Mouse (Mus musculus) 3134 (cell line): ENCODE data around the gene Trim69.

ENCODE experiments used
- DNase-seq: peaks from one replicate; pipeline ENCODE4 v3.0.0-alpha.2; 2011; ENCODE audit warnings: low spot score; ENCODE audit not compliant: insufficient read length; ENCODE audit errors: extremely low read depth

The Trim69 gene

GRCm38 (mm10) chr2:122152850-122153249 is 7.7 kb upstream of the Trim69 start:
- no peak for DNase-seq

- DNase-seq = no peak
Measured at GRCm38 (mm10) chr2:122153681-122154365, 6.7 kb upstream of the Trim69 start.

- DNase-seq = no peak
Measured at GRCm38 (mm10) chr2:122154479-122154878, 6.0 kb upstream of the Trim69 start.

GRCm38 (mm10) chr2:122155292-122155691 is 5.2 kb upstream of the Trim69 start:
- DNase-seq = no peak

GRCm38 (mm10) chr2:122156051-122156700 is 4.3 kb upstream of the Trim69 start:
- no peak for DNase-seq

GRCm38 (mm10) chr2:122157561-122157960 is 2.9 kb upstream of the Trim69 start:
- DNase-seq = no peak

- no peak for DNase-seq
Measured at GRCm38 (mm10) chr2:122158362-122158802, 2.1 kb upstream of the Trim69 start.

- no peak for DNase-seq
Measured at GRCm38 (mm10) chr2:122159667-122160066, 833 bp upstream of the Trim69 start.

- peak; percentile 70 for DNase-seq
Measured at GRCm38 (mm10) chr2:122161542-122161941, 1.0 kb downstream of the Trim69 start.

- no peak for DNase-seq
Measured at GRCm38 (mm10) chr2:122162529-122162928, 2.0 kb downstream of the Trim69 start.

- no peak for DNase-seq
Measured at GRCm38 (mm10) chr2:122163430-122164195, 3.1 kb downstream of the Trim69 start.

- DNase-seq = peak; percentile 66
Measured at GRCm38 (mm10) chr2:122164293-122164692, 3.8 kb downstream of the Trim69 start.

GRCm38 (mm10) chr2:122171292-122171691 is 10.8 kb downstream of the Trim69 start:
- no peak for DNase-seq

- DNase-seq = peak; percentile 65
Measured at GRCm38 (mm10) chr2:122172188-122172587, 11.7 kb downstream of the Trim69 start.

GRCm38 (mm10) chr2:122180051-122180822 is 19.7 kb downstream of the Trim69 start:
- peak; percentile 48 for DNase-seq

GRCm38 (mm10) chr2:122185086-122185485 is 24.6 kb downstream of the Trim69 start:
- DNase-seq = no peak

- no peak for DNase-seq
Measured at GRCm38 (mm10) chr2:122186106-122186505, 25.6 kb downstream of the Trim69 start, which contains the start of the genes Patl2 and Terb2. TSS of gene Patl2 (minus strand) at chr2:122186189. TSS of gene Terb2 (plus strand) at chr2:122186272.

- no peak for DNase-seq
Measured at GRCm38 (mm10) chr2:122186751-122187150, 26.3 kb downstream of the Trim69 start.

- no peak for DNase-seq
Measured at GRCm38 (mm10) chr2:122191849-122192248, 31.3 kb downstream of the Trim69 start.

- DNase-seq = no peak
Measured at GRCm38 (mm10) chr2:122194509-122194929, 34.0 kb downstream of the Trim69 start.

GRCm38 (mm10) chr2:122201501-122201900 is 41.0 kb downstream of the Trim69 start:
- no peak for DNase-seq
